Mouse (Mus musculus) Muller cell, postnatal 12 days (primary cell): ENCODE results near the gene Lhfpl1.
A peak's percentile ranks its signal among the peaks of the same experiment; 100 is the strongest.
"Not testable (repeated sequence)": the region's sequence is repeated elsewhere in the genome, so short reads cannot be mapped to it uniquely, and the experiment has no call there.

Source experiments
- DNase-seq: peaks from one replicate; pipeline ENCODE4 v3.0.0-alpha.2; 2015; ENCODE audit errors: inconsistent ontology term

Gene Lhfpl1

DNA sequence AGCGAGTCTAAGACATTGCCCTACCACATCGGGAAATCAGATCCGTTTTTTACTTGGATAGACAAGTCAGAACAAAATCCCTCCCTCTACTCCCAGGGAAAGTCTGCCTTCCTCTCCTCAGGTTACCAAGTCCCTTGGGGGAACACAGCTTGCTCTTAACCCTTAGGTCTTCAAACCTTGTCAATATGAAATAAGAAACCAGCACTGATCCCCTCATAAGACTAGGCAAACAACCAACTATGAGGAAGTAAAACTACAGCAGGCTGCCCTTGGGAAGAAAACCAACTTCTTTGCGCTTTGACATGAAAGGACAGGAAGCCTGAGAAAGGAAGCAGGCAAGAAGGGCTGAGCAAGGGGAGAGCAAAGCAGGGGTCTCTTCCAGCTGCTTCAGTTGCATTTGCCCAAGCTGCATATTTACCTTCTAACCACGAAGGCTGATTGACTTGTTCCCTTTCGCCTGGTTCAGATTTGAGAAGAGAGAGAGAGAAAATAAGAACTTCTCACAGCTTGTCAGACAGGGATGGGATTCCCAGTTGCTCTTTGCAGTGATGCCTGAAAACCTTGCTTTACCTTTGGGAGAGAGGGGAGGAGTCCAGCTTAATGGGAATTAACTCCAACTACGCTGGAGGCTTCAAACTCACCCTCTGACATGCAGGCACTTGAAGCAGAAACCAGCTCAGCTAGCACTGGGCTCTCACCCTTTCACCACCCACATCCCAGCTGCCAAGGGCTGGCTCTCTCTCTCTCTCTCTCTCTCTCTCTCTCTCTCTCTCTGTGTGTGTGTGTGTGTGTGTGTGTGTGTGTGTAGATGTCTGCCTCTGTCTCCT is at the start of gene Lhfpl1:
TSS of gene Lhfpl1 (minus strand) at position 713 of the 827 bp plus-strand sequence.
- no peak for DNase-seq

DNA sequence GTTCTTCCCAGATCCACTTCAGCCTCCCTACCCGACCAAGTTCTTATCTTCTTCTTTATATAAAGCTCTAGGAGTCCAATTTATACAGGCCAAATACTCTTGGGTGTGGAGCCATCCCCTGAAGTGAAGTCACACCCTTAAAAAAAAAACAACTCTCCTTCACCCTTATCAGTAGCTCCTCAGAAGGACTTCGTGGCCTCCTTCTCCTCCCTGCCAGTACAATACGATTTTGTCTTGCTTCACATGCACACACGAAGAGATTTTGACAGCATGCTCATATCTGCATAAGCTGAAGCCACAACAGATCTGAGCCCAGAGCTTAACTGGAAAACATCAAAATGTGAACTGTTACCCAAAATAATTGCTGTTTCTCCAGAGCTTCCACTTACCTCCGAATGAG is 22.9 kb upstream of the Lhfpl1 start:
- DNase-seq: no peak

DNA sequence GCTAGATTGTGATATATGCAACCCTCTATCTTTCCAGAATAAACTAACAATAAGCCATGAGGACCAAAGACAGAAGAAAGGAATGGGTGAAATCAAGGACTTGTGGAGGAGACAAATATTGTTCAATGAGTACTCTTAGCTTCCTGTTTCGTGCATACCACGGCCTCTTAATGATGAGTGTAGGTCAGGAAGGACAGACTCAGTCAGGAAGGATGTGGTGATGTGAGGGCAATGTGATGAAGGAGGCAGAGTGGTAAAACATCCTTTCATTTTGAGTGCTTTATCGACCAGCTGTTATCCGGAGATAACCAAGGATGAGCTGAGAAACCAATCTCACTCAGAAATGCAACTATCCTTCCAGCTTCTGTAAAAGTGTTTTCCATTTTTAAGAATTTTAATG is 13.6 kb upstream of the Lhfpl1 start:
- no peak for DNase-seq

DNA sequence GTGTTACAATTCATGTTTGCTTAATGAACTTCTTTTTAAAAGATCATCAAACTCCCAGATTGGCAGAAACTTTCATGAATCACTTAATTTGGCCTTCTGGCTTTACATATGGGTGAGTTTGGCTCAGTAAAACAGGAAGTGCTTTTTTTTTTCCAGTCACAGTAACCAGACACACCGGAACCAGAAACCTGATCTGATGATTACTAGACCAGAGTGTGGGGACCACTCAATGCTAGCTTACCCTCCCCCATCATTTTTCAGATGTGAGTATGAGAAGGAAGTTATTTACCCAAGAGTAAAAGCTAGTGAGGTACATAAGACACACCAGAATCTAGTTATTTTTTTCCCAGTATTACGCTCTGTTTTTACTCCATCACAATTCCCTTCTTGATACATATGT is 6.5 kb downstream of the Lhfpl1 start:
- DNase-seq: no peak

DNA sequence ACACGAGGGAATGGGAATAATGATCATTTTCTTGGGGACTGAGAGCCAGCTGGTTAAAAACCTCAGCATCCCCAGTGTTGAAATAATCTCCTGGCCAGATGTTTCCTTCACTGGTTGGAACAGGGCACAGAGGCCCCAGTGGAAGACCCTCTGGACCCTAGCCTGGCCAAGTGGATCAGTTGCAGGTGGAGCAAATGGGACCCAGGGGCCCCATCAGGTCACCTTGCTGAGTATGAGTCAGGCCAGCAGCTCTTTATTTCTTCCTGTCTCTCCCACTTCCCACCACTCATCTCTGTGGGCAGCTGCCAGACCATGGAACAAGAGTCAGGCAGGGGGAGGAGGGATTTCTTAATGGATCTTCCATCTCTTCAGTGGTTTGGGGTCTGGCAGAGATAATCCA is 12.7 kb downstream of the Lhfpl1 start:
- DNase-seq: no peak

DNA sequence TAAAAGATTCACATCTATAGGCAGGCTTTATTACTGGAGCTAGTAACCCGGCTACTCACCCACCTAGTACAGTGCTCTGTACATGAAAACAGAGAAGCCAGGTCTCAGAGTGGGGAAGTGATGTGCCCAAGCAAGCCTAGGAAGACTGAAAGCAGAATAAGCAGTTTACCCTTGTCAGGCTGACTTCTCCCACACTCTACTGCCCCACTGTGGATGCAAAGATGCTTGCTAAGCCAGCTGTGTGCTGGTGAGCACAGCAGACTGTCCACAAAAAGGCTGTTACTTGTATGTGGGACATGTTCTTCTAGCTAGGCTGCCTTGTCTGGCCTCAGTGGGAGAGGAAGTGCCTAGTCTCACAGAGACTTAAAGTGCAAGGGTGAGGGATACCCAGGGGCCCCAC is 40.3 kb downstream of the Lhfpl1 start:
- DNase-seq: no peak

DNA sequence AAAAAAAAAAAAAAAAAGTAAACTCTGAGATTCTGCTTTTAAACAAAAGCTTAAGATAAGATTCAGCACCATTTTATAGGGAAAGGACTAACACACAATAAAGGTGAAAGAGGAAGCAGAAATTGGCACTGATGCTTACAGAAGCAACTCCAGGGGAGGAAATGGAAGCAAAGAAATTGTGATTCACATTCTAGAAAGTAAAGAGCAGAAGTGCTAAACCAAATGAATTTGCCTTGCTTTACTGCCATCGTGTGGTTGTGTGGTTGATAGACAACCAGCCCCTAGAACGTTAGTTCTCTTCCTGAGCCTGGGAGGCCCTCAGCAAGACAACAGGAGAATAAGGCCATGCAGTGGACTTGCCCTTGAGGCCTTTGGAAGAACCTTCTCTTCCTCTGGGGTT is 41.7 kb downstream of the Lhfpl1 start:
- DNase-seq: peak; percentile 6

DNA sequence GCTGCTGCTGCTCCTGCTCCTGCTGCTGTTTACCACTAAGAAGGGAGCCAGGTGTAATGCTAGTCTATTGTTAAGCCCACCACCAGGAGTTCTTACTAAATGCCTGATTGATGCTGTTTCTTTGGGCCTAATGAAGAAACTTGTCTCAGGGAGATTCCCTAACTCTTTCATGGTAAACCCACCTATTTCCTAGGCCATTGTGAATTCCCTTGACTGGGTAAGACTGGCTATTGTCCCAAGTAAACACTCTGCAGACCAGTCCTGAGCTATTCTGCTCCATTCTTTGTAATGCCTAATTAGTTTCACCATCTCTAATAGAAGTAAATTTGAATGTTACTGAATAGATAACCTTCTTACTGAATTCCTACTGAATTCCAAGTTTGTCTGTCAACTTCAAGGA is 48.7 kb downstream of the Lhfpl1 start:
- not testable (repeated sequence) for DNase-seq

DNA sequence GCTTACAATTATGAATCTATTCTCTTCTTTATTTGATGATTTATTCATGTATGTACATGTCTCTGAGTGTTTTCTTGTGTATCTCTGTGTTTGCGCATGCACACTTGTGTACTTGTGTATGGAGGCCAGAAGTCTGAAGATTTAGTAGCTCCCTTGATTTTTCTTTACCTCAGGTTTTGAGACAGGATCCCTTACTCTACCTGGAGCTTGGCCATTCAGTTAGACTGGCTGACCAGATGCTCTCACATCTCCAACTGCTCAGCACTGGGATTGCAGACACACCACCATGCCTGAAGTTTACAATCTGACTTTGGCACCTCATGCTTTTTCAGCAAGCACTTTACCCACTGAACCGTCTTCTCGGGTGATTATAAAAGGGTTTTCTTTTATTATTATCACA is 76.7 kb downstream of the Lhfpl1 start:
- DNase-seq: no peak

DNA sequence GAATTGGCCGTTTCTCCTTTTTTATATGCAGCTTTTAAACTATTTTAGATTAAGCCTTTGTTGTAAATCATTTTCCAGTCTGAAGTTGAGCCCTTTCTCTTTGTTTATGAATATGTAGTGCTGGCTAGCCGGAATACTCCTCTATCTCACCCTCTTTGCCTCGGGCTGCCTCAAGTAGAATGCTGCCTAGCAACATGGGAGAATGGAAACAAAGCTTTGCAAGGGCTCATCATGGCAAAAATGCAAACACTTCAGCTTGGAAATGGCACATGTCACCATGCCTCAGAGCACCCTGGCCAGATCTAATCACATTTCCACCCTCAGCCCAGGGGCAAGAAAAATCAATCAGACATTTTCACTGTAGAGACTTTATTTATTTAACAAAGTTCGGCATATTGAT is 77.1 kb downstream of the Lhfpl1 start:
- DNase-seq: peak; percentile 0

DNA sequence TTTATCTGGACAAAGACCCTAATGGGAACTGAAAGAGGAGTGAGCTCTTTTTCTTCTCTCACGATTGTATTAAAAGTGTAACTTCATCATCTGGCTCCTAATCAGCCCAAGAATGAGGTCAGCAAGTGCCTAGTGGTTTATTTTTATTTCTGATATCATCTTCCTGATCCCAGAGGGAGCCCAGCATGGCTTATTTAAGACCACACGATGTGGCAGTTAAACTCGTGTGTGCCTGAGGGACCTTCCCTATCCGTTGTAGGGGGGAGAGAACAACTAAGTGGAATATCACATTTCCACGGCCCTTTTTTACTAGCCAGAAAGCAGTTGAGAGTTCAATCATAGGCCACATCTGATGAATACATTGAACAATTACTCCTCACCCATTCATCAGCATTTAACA is 87.1 kb downstream of the Lhfpl1 start:
- DNase-seq: no peak
